Mouse (Mus musculus): ENCODE results near the gene Tcaf3. TPM values are rescaled to one million over a fixed set of nuclear protein-coding genes. Genes with fewer than 3 reads are reported as not detected.

The Tcaf3 gene
- polyA plus RNA-seq, 1 experiment from 2014 or later, result not detected

DNA sequence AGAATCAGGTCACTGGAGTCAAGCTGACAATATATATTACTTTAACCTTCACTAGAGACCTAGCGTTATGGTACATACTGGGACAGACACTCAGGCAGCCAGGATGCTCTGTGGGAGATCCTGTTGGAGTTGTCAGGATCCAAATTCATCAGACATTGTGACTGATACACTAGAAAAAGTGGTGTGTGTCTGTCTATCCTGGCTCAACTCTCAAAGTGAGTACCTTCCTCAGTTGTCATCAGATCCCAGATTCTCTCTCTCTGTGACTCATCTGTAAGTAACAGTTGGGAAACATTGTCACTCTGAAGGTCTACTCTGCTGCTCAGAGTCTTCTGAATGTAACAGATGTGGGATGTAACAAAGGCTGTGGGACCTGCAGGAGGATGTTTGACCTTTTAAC is 57.8 kb downstream of the Tcaf3 start:
- Histone ChIP-seq H3K4me1 (replicated peaks) (no peaks in the 10 kb centered on the region), H3K4me2 (no peak overlapping the region), H3K27ac (replicated peaks) (no peak overlapping the region), H3K27me3 (no peaks in the 10 kb centered on the region), H3K36me3 (no peaks in the 10 kb centered on the region), H3K4me3 (no peak overlapping the region), H3K9ac (no peak overlapping the region), H3K9me3 (no peaks in the 10 kb centered on the region)
- no peak for ATAC-seq (ENCODE audit: low FRiP score, low read depth)
- 80% methylated on average over 1 of the region's 1 CpGs for WGBS

Other genes with a start within 250 kb of the Tcaf3 start
- 50.2 and 63.0 TPM in 2 replicates for gene Zyx, start 248.1 kb downstream of the Tcaf3 start, polyA plus RNA-seq (2015; fragmentation: Nextera tagmentation; extraction: Ambion mirVana)
- gene Epha1, start 224.4 kb downstream of the Tcaf3 start, polyA plus RNA-seq (2015; fragmentation: Nextera tagmentation; extraction: Ambion mirVana), result 0.29 and 0.56 TPM in 2 replicates
- not detected in 2 replicates for gene Tas2r143, start 197.5 kb downstream of the Tcaf3 start, polyA plus RNA-seq (2015; fragmentation: Nextera tagmentation; extraction: Ambion mirVana)
- not detected in 2 replicates for gene Tas2r135, start 192.3 kb downstream of the Tcaf3 start, polyA plus RNA-seq (2015; fragmentation: Nextera tagmentation; extraction: Ambion mirVana)
- not detected in 2 replicates for gene Tas2r126, start 163.2 kb downstream of the Tcaf3 start, polyA plus RNA-seq (2015; fragmentation: Nextera tagmentation; extraction: Ambion mirVana)
- gene Olfr458, start 132.5 kb downstream of the Tcaf3 start, polyA plus RNA-seq (2015; fragmentation: Nextera tagmentation; extraction: Ambion mirVana), result 0.12 TPM in 1 of 2 replicates, not detected in the other
- gene Olfr457, start 121.4 kb downstream of the Tcaf3 start, polyA plus RNA-seq (2015; fragmentation: Nextera tagmentation; extraction: Ambion mirVana), result not detected in 2 replicates
- not detected in 2 replicates for gene Olfr456, start 110.5 kb downstream of the Tcaf3 start, polyA plus RNA-seq (2015; fragmentation: Nextera tagmentation; extraction: Ambion mirVana)
- gene Olfr455, start 50.1 kb downstream of the Tcaf3 start, polyA plus RNA-seq (2015; fragmentation: Nextera tagmentation; extraction: Ambion mirVana), result not detected in 2 replicates
- gene Tcaf2, start 47.6 kb upstream of the Tcaf3 start, polyA plus RNA-seq (2015; fragmentation: Nextera tagmentation; extraction: Ambion mirVana), result 2.4 and 3.1 TPM in 2 replicates
- 202 and 215 TPM in 2 replicates for gene Tcaf1, start 112.4 kb upstream of the Tcaf3 start, polyA plus RNA-seq (2015; fragmentation: Nextera tagmentation; extraction: Ambion mirVana)
- not detected in 2 replicates for gene Olfr453, start 141.7 kb upstream of the Tcaf3 start, polyA plus RNA-seq (2015; fragmentation: Nextera tagmentation; extraction: Ambion mirVana)
- not detected in 2 replicates for gene Olfr38, start 158.7 kb upstream of the Tcaf3 start, polyA plus RNA-seq (2015; fragmentation: Nextera tagmentation; extraction: Ambion mirVana)
- not detected in 2 replicates for gene Olfr452, start 187.4 kb upstream of the Tcaf3 start, polyA plus RNA-seq (2015; fragmentation: Nextera tagmentation; extraction: Ambion mirVana)
- gene Olfr450, start 214.2 kb upstream of the Tcaf3 start, polyA plus RNA-seq (2015; fragmentation: Nextera tagmentation; extraction: Ambion mirVana), result not detected in 2 replicates
- gene Olfr449, start 236.7 kb upstream of the Tcaf3 start, polyA plus RNA-seq (2015; fragmentation: Nextera tagmentation; extraction: Ambion mirVana), result not detected in 2 replicates